Mouse (Mus musculus) ES-E14 (cell line): ENCODE measurements at regions not wholly inside any gene's neighbourhood (a gene's known extent, or its start where the extent isn't known, plus 50 kb on each side); places are given as distances from the start of the nearest gene placed in this dataset.

Source experiments
- CHD2 ChIP-seq: IDR thresholded peaks from 2 replicates; pipeline ENCODE4 v1.6.1; 2014; ENCODE audit warnings: mild to moderate bottlenecking, low read depth, low read length, inconsistent platforms
- HCFC1 ChIP-seq: IDR thresholded peaks from 2 replicates; pipeline ENCODE4 v1.6.1; 2012; ENCODE audit warnings: low read length, inconsistent platforms, borderline replicate concordance; ENCODE audit not compliant: insufficient read depth
- MAFK ChIP-seq: IDR thresholded peaks from 2 replicates; pipeline ENCODE4 v1.6.1; 2014; ENCODE audit warnings: mild to moderate bottlenecking, low read depth, low read length, inconsistent platforms; ENCODE audit not compliant: insufficient read depth
- ZC3H11A ChIP-seq: IDR thresholded peaks from 2 replicates; pipeline ENCODE4 v1.6.1; 2012; ENCODE audit warnings: low read depth, mild to moderate bottlenecking, inconsistent platforms, low read length, borderline replicate concordance
- ZNF384 ChIP-seq: IDR thresholded peaks from 2 replicates; pipeline ENCODE4 v1.6.1; 2012; ENCODE audit warnings: low read depth, low read length, inconsistent platforms

DNA sequence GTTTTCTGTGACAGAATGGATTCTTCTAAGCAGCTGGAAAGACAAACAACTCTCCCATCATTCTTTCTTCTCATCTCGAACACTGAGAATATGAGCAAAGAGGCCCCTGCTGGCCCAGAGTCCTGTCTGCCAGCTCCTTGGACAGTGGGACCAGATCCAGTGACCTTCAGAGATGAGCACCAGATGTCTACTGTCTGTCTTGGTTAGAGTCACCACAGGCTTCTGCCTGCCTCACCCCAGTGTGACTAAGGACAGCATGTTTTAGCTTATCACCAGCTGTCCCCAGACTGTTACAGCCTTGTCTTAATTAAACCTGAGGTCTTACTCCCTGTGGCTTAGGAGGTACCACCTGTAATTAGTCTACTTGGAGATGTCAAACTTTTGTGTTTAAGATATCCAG lies 454.9 kb upstream of the Gria1 start:
- TF ChIP-seq ZNF384, result no peak
- TF ChIP-seq CHD2, result no peak
- TF ChIP-seq MAFK, result no peak
- no peak for TF ChIP-seq ZC3H11A
- no peak for TF ChIP-seq HCFC1
